8 mouse cellular contexts compared by ENCODE assay signal in the genomic region with DNA sequence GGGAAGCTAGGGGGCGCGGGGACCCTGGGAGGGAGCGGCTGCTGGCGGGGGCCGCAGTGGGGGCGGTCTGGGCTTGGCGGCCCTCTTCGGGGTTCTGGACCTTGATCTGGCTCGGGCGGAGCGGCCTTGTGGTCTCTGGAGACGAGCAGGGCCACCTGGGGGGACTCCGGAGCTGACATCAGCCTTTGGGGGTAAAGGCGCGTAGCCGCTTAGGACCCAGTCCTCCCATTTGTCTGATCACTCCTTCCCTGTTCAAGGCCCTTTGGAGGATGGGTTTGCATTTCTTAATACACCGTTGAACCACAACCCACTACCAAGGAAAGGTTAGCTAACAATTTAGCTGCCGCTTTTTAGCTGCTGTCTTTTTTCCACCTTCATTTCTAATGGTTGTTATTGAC. TPM values are rescaled to one million over a fixed set of nuclear protein-coding genes. Genes with fewer than 3 reads are reported as not detected.
DNase-seq lines count a peak whose midpoint lies in the region; ATAC-seq and TF ChIP-seq lines count a peak whose summit lies in the region.

No protein-coding gene starts in this region.

- TF ChIP-seq RAD21 in CH12.LX (IDR thresholded peaks at IDR 0.05; ENCODE audit: low read depth, low read length), result no peak

- peak overlapping the region; percentile 19; the same call in 1 of the 2 replicates for H3K4me2 ChIP-seq in CH12.LX (ENCODE audit: insufficient read depth, low read depth, poor library complexity, severe bottlenecking)
- peak overlapping the region; percentile 68 for H3K4me2 ChIP-seq in liver, embryonic 13.5 days

- H3K9ac ChIP-seq in CH12.LX (ENCODE audit: insufficient read depth, low read depth), result peak overlapping the region; percentile 86
- peak overlapping the region; percentile 90 for H3K9ac ChIP-seq in liver, embryonic 13.5 days

- ATAC-seq in liver, embryonic 13.5 days (ENCODE audit: low read depth), result peak; percentile 32

- no peak for TF ChIP-seq CTCF in CH12.LX (conservative IDR thresholded peaks at IDR 0.05 in 1 of 2, IDR thresholded peaks at IDR 0.05 in 1 of 2; ENCODE audit: low read depth in 2 of 2, low read length in 2 of 2)

- peak overlapping the region; percentile 91 for H3K27ac ChIP-seq in heart, embryonic 10.5 days
- H3K27ac ChIP-seq in CH12.LX (ENCODE audit: insufficient read depth, low read depth), result peak overlapping the region; percentile 76; the same call in 1 of the 2 replicates
- H3K27ac ChIP-seq in forebrain, embryonic 10.5 days, result peak overlapping the region; percentile 90
- H3K27ac ChIP-seq in liver, embryonic 13.5 days, result peak overlapping the region; percentile 80

- peaks cover 9% of the 10 kb centered on the region; the same call in 1 of the 2 replicates for H3K27me3 ChIP-seq in heart, embryonic 10.5 days (ENCODE audit: insufficient read depth, poor library complexity, severe bottlenecking)
- H3K27me3 ChIP-seq in CH12.LX (replicated peaks), result no peaks in the 10 kb centered on the region
- peaks cover 29% of the 10 kb centered on the region for H3K27me3 ChIP-seq in forebrain, embryonic 10.5 days (ENCODE audit: poor library complexity, severe bottlenecking)
- no peaks in the 10 kb centered on the region for H3K27me3 ChIP-seq in liver, embryonic 13.5 days

- peaks cover 30% of the 10 kb centered on the region for H3K79me2 ChIP-seq in CH12.LX (replicated peaks; ENCODE audit: control insufficient read depth, extremely low read depth, insufficient read depth, poor library complexity, severe bottlenecking)

- no peaks in the 10 kb centered on the region for H3K9me3 ChIP-seq in heart, embryonic 10.5 days
- H3K9me3 ChIP-seq in CH12.LX (replicated peaks; ENCODE audit: low read length), result no peaks in the 10 kb centered on the region
- H3K9me3 ChIP-seq in forebrain, embryonic 10.5 days, result no peaks in the 10 kb centered on the region
- H3K9me3 ChIP-seq in liver, embryonic 13.5 days (replicated peaks), result no peaks in the 10 kb centered on the region

- 20% methylated on average over 16 of the region's 18 CpGs for WGBS in heart, embryonic 10.5 days
- 20% methylated on average over 18 of the region's 18 CpGs for WGBS in forebrain, embryonic 10.5 days
- 11% methylated on average over 18 of the region's 18 CpGs for WGBS in liver, embryonic 13.5 days (ENCODE audit: insufficient replicate concordance)

- in situ Hi-C loops in CH12.LX (cut with MboI; ENCODE audit: low pct_ligation_motif_present, low pct_unique_long_range_greater_than_20kb, low sequenced_read_pairs), result no loop called here

- TF ChIP-seq POLR2A in CH12.LX (IDR thresholded peaks at IDR 0.05; ENCODE audit: low read depth, low read length), result no peak

- H3K4me3 ChIP-seq in heart, embryonic 10.5 days, result peak overlapping the region; percentile 78
- peak overlapping the region; percentile 69 to 92 (median 80) for H3K4me3 ChIP-seq in CH12.LX (replicated peaks in 1 of 3; ENCODE audit: low read depth in 2 of 3, low read length in 2 of 3, poor library complexity in 1 of 3)
- H3K4me3 ChIP-seq in forebrain, embryonic 10.5 days, result peak overlapping the region; percentile 76
- H3K4me3 ChIP-seq in liver, embryonic 13.5 days (replicated peaks), result peak overlapping the region; percentile 79

- TF ChIP-seq EP300 in CH12.LX (IDR thresholded peaks at IDR 0.05; ENCODE audit: low read length), result no peak

- dilution Hi-C loops in CH12.LX (cut with MboI; ENCODE audit: extremely low pct_ligation_motif_present, extremely low pct_unique_long_range_greater_than_20kb, low sequenced_read_pairs), result no loop called here

- no peak for DNase-seq in heart, embryonic 10.5 days (ENCODE audit: low spot score)
- DNase-seq in heart, postnatal 4 days, result no peak
- no peak for DNase-seq in CH12.LX (ENCODE audit: extremely low read depth)
- DNase-seq in forebrain, embryonic 10.5 days (ENCODE audit: extremely low spot score, low spot score), result peak; percentile 14
- DNase-seq in liver, embryonic 13.5 days, result no peak
- no peak for DNase-seq in urinary bladder, postnatal 14 days (ENCODE audit: low spot score)
- no peak for DNase-seq in urinary bladder, postnatal 10 days (ENCODE audit: low spot score)
- no peak for DNase-seq in layer of hippocampus, postnatal 36 days

- no peaks in the 10 kb centered on the region for H3K4me1 ChIP-seq in heart, embryonic 10.5 days
- H3K4me1 ChIP-seq in CH12.LX (ENCODE audit: control insufficient read depth in 1 of 2, insufficient read depth in 2 of 2), result peaks cover 6 to 32% of the 10 kb centered on the region in 2 experiments
- H3K4me1 ChIP-seq in forebrain, embryonic 10.5 days, result peaks cover 10% of the 10 kb centered on the region
- H3K4me1 ChIP-seq in liver, embryonic 13.5 days (replicated peaks), result peaks cover 14% of the 10 kb centered on the region

- no peaks in the 10 kb centered on the region for H3K36me3 ChIP-seq in heart, embryonic 10.5 days
- peaks cover 0 to 5% of the 10 kb centered on the region in 2 experiments for H3K36me3 ChIP-seq in CH12.LX (replicated peaks in 1 of 2; ENCODE audit: control insufficient read depth in 1 of 2, insufficient read depth in 1 of 2, low read length in 1 of 2)
- no peaks in the 10 kb centered on the region for H3K36me3 ChIP-seq in forebrain, embryonic 10.5 days (replicated peaks)
- no peaks in the 10 kb centered on the region for H3K36me3 ChIP-seq in liver, embryonic 13.5 days

TF ChIP-seq in CH12.LX, 34 proteins besides CTCF, POLR2A, EP300 and RAD21:
- TF ChIP-seq ZC3H11A (IDR thresholded peaks at IDR 0.05; ENCODE audit: low read depth, low read length) (no peak), MXI1 (IDR thresholded peaks at IDR 0.05; ENCODE audit: low read depth, low read length) (0 out of 2 replicates have a peak, but pooled peaks have one; percentile 21)

RNA-seq across cellular contexts. Expression of a gene that starts 0.4 kb away (rescaled TPM):
- 56.0 and 58.3 TPM in 2 replicates for polyA plus RNA-seq in heart, embryonic 10.5 days (2016; fragmentation: Nextera tagmentation; extraction: Ambion mirVana)
- 10 to 100 TPM; 29.2 to 32.6 TPM for total RNA-seq in heart, postnatal 4 days (2021)
- total RNA-seq in CH12.LX (2012; rRNA removed) (46.9 and 50.4 TPM in 2 replicates), CH12.LX (2014; rRNA removed) (108 and 113 TPM in 2 replicates)
- 66.9 and 71.2 TPM in 2 replicates for polyA plus RNA-seq in CH12.LX (2012; ENCODE audit: insufficient read length, low read depth)
- 62.1 and 62.6 TPM in 2 replicates for polyA plus RNA-seq in forebrain, embryonic 10.5 days (2016; fragmentation: Nextera tagmentation; extraction: Ambion mirVana)
- polyA plus RNA-seq in liver, embryonic 13.5 days (2015; fragmentation: Nextera tagmentation; extraction: Ambion mirVana), result 59.0 and 69.5 TPM in 2 replicates
- 100 to 1,000 TPM; 180 to 214 TPM for total RNA-seq in layer of hippocampus, postnatal 36 days (2021)
